Mouse (Mus musculus): ENCODE results near the gene Arhgef2. TPM values are rescaled to one million over a fixed set of nuclear protein-coding genes. Genes with fewer than 3 reads are reported as not detected.

The Arhgef2 gene
- polyA plus RNA-seq, 1 experiment, result 154 TPM

GRCm38 (mm10) chr3:88626316-88626715, 20.6 kb downstream of the Arhgef2 start:
- H3K27ac ChIP-seq (ENCODE audit: insufficient read depth, low read depth, low read length), result no peak overlapping the region

GRCm38 (mm10) chr3:88627114-88627513, 21.3 kb downstream of the Arhgef2 start:
- TF ChIP-seq CTCF (IDR thresholded peaks at IDR 0.05; ENCODE audit: low read depth, low read length), result no peak
- no peak for TF ChIP-seq POLR2A (IDR thresholded peaks at IDR 0.05; ENCODE audit: borderline replicate concordance, low read depth, low read length)
- Histone ChIP-seq H3K4me3 (ENCODE audit: insufficient read depth, low read length) (no peak overlapping the region), H3K4me1 (ENCODE audit: control insufficient read depth, insufficient read depth, low read length) (peaks cover 74% of the 10 kb centered on the region), H3K27ac (ENCODE audit: insufficient read depth, low read depth, low read length) (peak overlapping the region; percentile 63)

More at GRCm38 (mm10) chr3:88626316-88626715, 20.6 kb downstream of the Arhgef2 start:
- Histone ChIP-seq H3K4me3 (ENCODE audit: insufficient read depth, low read length) (no peak overlapping the region), H3K4me1 (ENCODE audit: control insufficient read depth, insufficient read depth, low read length) (peaks cover 67% of the 10 kb centered on the region)
- no peak for TF ChIP-seq CTCF (IDR thresholded peaks at IDR 0.05; ENCODE audit: low read depth, low read length)
- no peak for TF ChIP-seq POLR2A (IDR thresholded peaks at IDR 0.05; ENCODE audit: borderline replicate concordance, low read depth, low read length)

- H3K27ac ChIP-seq (ENCODE audit: insufficient read depth, low read depth, low read length), result peak overlapping the region; percentile 68
- TF ChIP-seq CTCF (IDR thresholded peaks at IDR 0.05; ENCODE audit: low read depth, low read length), result no peak
- TF ChIP-seq POLR2A (IDR thresholded peaks at IDR 0.05; ENCODE audit: borderline replicate concordance, low read depth, low read length), result no peak
- no peak overlapping the region for H3K4me3 ChIP-seq (ENCODE audit: insufficient read depth, low read length)
- peaks cover 74% of the 10 kb centered on the region for H3K4me1 ChIP-seq (ENCODE audit: control insufficient read depth, insufficient read depth, low read length)
These were observed 21.8 kb downstream of the Arhgef2 start for GRCm38 (mm10) chr3:88627535-88627934.

- Histone ChIP-seq H3K4me1 (ENCODE audit: control insufficient read depth, insufficient read depth, low read length) (peaks cover 73% of the 10 kb centered on the region), H3K27ac (ENCODE audit: insufficient read depth, low read depth, low read length) (no peak overlapping the region), H3K4me3 (ENCODE audit: insufficient read depth, low read length) (no peak overlapping the region)
- no peak for TF ChIP-seq CTCF (IDR thresholded peaks at IDR 0.05; ENCODE audit: low read depth, low read length)
- no peak for TF ChIP-seq POLR2A (IDR thresholded peaks at IDR 0.05; ENCODE audit: borderline replicate concordance, low read depth, low read length)
These were observed 23.0 kb downstream of the Arhgef2 start for GRCm38 (mm10) chr3:88628766-88629165.

- TF ChIP-seq CTCF (IDR thresholded peaks at IDR 0.05; ENCODE audit: low read depth, low read length) (no peak), POLR2A (IDR thresholded peaks at IDR 0.05; ENCODE audit: borderline replicate concordance, low read depth, low read length) (no peak)
- Histone ChIP-seq H3K4me3 (ENCODE audit: insufficient read depth, low read length) (no peak overlapping the region), H3K4me1 (ENCODE audit: control insufficient read depth, insufficient read depth, low read length) (peaks cover 69% of the 10 kb centered on the region), H3K27ac (ENCODE audit: insufficient read depth, low read depth, low read length) (no peak overlapping the region)
These were observed 23.5 kb downstream of the Arhgef2 start for GRCm38 (mm10) chr3:88629244-88629643.

GRCm38 (mm10) chr3:88630018-88630417, 24.3 kb downstream of the Arhgef2 start:
- Histone ChIP-seq H3K4me3 (ENCODE audit: insufficient read depth, low read length) (no peak overlapping the region), H3K27ac (ENCODE audit: insufficient read depth, low read depth, low read length) (no peak overlapping the region), H3K4me1 (ENCODE audit: control insufficient read depth, insufficient read depth, low read length) (peaks cover 62% of the 10 kb centered on the region)
- no peak for TF ChIP-seq CTCF (IDR thresholded peaks at IDR 0.05; ENCODE audit: low read depth, low read length)
- TF ChIP-seq POLR2A (IDR thresholded peaks at IDR 0.05; ENCODE audit: borderline replicate concordance, low read depth, low read length), result no peak

GRCm38 (mm10) chr3:88630849-88631341, 25.1 kb downstream of the Arhgef2 start:
- TF ChIP-seq POLR2A (IDR thresholded peaks at IDR 0.05; ENCODE audit: borderline replicate concordance, low read depth, low read length) (no peak), CTCF (IDR thresholded peaks at IDR 0.05; ENCODE audit: low read depth, low read length) (no peak)
- no peak overlapping the region; the same call in 1 of the 2 replicates for H3K4me3 ChIP-seq (ENCODE audit: insufficient read depth, low read length)
- H3K27ac ChIP-seq (ENCODE audit: insufficient read depth, low read depth, low read length), result peak overlapping the region; percentile 86
- peaks cover 54% of the 10 kb centered on the region for H3K4me1 ChIP-seq (ENCODE audit: control insufficient read depth, insufficient read depth, low read length)

GRCm38 (mm10) chr3:88631921-88632587, 26.3 kb downstream of the Arhgef2 start:
- no peak overlapping the region for H3K4me3 ChIP-seq (ENCODE audit: insufficient read depth, low read length)
- no peak overlapping the region for H3K27ac ChIP-seq (ENCODE audit: insufficient read depth, low read depth, low read length)
- TF ChIP-seq POLR2A (IDR thresholded peaks at IDR 0.05; ENCODE audit: borderline replicate concordance, low read depth, low read length) (no peak), CTCF (IDR thresholded peaks at IDR 0.05; ENCODE audit: low read depth, low read length) (peak; percentile 27; the same call in 1 of the 2 replicates)
- H3K4me1 ChIP-seq (ENCODE audit: control insufficient read depth, insufficient read depth, low read length), result peaks cover 42% of the 10 kb centered on the region

GRCm38 (mm10) chr3:88633056-88633455, 27.3 kb downstream of the Arhgef2 start:
- no peak for TF ChIP-seq CTCF (IDR thresholded peaks at IDR 0.05; ENCODE audit: low read depth, low read length)
- no peak for TF ChIP-seq POLR2A (IDR thresholded peaks at IDR 0.05; ENCODE audit: borderline replicate concordance, low read depth, low read length)

GRCm38 (mm10) chr3:88635506-88636275, 29.9 kb downstream of the Arhgef2 start:
- H3K4me3 ChIP-seq (ENCODE audit: insufficient read depth, low read length), result no peak overlapping the region
- TF ChIP-seq CTCF (IDR thresholded peaks at IDR 0.05; ENCODE audit: low read depth, low read length) (no peak), POLR2A (IDR thresholded peaks at IDR 0.05; ENCODE audit: borderline replicate concordance, low read depth, low read length) (no peak)
- H3K4me1 ChIP-seq (ENCODE audit: control insufficient read depth, insufficient read depth, low read length), result peaks cover 11% of the 10 kb centered on the region
- H3K27ac ChIP-seq (ENCODE audit: insufficient read depth, low read depth, low read length), result no peak overlapping the region

More at GRCm38 (mm10) chr3:88633056-88633455, 27.3 kb downstream of the Arhgef2 start:
- Histone ChIP-seq H3K4me1 (ENCODE audit: control insufficient read depth, insufficient read depth, low read length) (peaks cover 35% of the 10 kb centered on the region), H3K4me3 (ENCODE audit: insufficient read depth, low read length) (no peak overlapping the region), H3K27ac (ENCODE audit: insufficient read depth, low read depth, low read length) (no peak overlapping the region)
